ENCODE assay signal across 16 mouse cellular contexts in the genomic region with DNA sequence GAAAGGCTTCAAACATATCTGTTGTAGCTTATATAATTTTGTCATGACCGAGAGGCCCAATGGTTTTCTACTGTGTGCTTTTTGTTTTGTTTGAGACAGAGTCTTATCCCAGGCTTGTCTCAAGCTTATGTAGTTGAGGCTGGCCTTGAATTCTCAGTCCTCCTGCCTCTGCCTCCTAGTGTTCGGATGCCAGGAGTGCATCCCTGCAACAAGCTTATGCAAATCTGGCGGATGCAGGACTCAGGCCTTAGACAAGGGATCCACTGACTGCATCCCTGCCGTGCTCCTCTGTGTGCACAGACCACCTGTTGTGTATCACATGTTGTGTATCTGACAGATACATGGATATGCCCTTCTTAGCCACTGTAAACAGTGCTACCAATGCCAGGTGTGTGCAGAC. TPM values are rescaled to one million over a fixed set of nuclear protein-coding genes. Genes with fewer than 3 reads are reported as not detected.
DNase-seq lines count a peak whose midpoint lies in the region; ATAC-seq and TF ChIP-seq lines count a peak whose summit lies in the region.
"Had no signal": no experiment of that assay in that cellular context is flagged by ENCODE, and none has a peak within 500 bp of the region (broad histone marks: within the 10 kb centered on the region; RNA-seq: fewer than 3 reads in every experiment).

No protein-coding gene starts in this region.

- peak; percentile 54 for TF ChIP-seq CTCF in lung, postnatal 0 days (IDR thresholded peaks at IDR 0.05)

- H3K36me3 ChIP-seq in hindbrain, embryonic 11.5 days (ENCODE audit: control insufficient read depth, insufficient read depth, low read length), result no peaks in the 10 kb centered on the region
- H3K36me3 ChIP-seq in hindbrain, embryonic 14.5 days (replicated peaks; ENCODE audit: control insufficient read depth, insufficient read depth), result peaks cover 33% of the 10 kb centered on the region; the same call in 1 of the 2 replicates
- no peaks in the 10 kb centered on the region for H3K36me3 ChIP-seq in lung, postnatal 0 days (ENCODE audit: insufficient read depth, low read length)
- H3K36me3 ChIP-seq: embryonic facial prominence, embryonic 15.5 days had no signal

- no peak overlapping the region for H3K4me2 ChIP-seq in hindbrain, embryonic 11.5 days (replicated peaks; ENCODE audit: low read depth, low read length)
- no peak overlapping the region for H3K4me2 ChIP-seq in hindbrain, embryonic 14.5 days (replicated peaks)
- no peak overlapping the region for H3K4me2 ChIP-seq in lung, postnatal 0 days (replicated peaks; ENCODE audit: low read depth, low read length)
- H3K4me2 ChIP-seq: embryonic facial prominence, embryonic 15.5 days had no signal

- no peak overlapping the region for H3K9ac ChIP-seq in hindbrain, embryonic 11.5 days (ENCODE audit: low read depth, low read length)
- no peak overlapping the region for H3K9ac ChIP-seq in hindbrain, embryonic 14.5 days
- no peak overlapping the region for H3K9ac ChIP-seq in lung, postnatal 0 days (replicated peaks; ENCODE audit: low read depth)
- H3K9ac ChIP-seq: embryonic facial prominence, embryonic 15.5 days had no signal

- no peak for TF ChIP-seq EP300 in lung, postnatal 0 days (IDR thresholded peaks at IDR 0.05)

- 54% methylated on average over 4 of the region's 4 CpGs for WGBS in hindbrain, embryonic 11.5 days
- WGBS in hindbrain, embryonic 14.5 days, result 58% methylated on average over 4 of the region's 4 CpGs
- 62% methylated on average over 4 of the region's 4 CpGs for WGBS in lung, postnatal 0 days

- H3K27me3 ChIP-seq in hindbrain, embryonic 11.5 days (ENCODE audit: control insufficient read depth, insufficient read depth, low read length), result no peaks in the 10 kb centered on the region
- no peaks in the 10 kb centered on the region for H3K27me3 ChIP-seq in hindbrain, embryonic 14.5 days (ENCODE audit: control insufficient read depth, insufficient read depth, low read length)
- no peaks in the 10 kb centered on the region for H3K27me3 ChIP-seq in lung, postnatal 0 days (replicated peaks; ENCODE audit: insufficient read depth, low read length)
- H3K27me3 ChIP-seq: embryonic facial prominence, embryonic 15.5 days had no signal

- H3K4me3 ChIP-seq in hindbrain, embryonic 11.5 days (ENCODE audit: low read depth, low read length), result no peak overlapping the region
- H3K4me3 ChIP-seq in hindbrain, embryonic 14.5 days (replicated peaks; ENCODE audit: low read length), result no peak overlapping the region
- H3K4me3 ChIP-seq in lung, postnatal 0 days (ENCODE audit: low read depth, low read length), result no peak overlapping the region
- H3K4me3 ChIP-seq: embryonic facial prominence, embryonic 15.5 days had no signal

- ATAC-seq in hindbrain, embryonic 11.5 days (ENCODE audit: low FRiP score), result no peak
- ATAC-seq in hindbrain, embryonic 14.5 days (ENCODE audit: low FRiP score), result no peak
- no peak for ATAC-seq in lung, postnatal 0 days
- ATAC-seq in megakaryocyte-erythroid progenitor cell, adult 5-6 weeks (replicated peaks; ENCODE audit: low FRiP score, low TSS enrichment, poor library complexity, severe bottlenecking), result peak; percentile 45; the same call in 1 of the 2 replicates
- ATAC-seq: activated CD4-positive, CD25-positive, alpha-beta regulatory T cell, adult 4 months; forebrain, embryonic 16.5 days had no signal

- H3K9me3 ChIP-seq in hindbrain, embryonic 11.5 days (ENCODE audit: control insufficient read depth, low read length), result no peaks in the 10 kb centered on the region
- no peaks in the 10 kb centered on the region for H3K9me3 ChIP-seq in hindbrain, embryonic 14.5 days (ENCODE audit: control insufficient read depth, low read length)
- no peaks in the 10 kb centered on the region for H3K9me3 ChIP-seq in lung, postnatal 0 days (ENCODE audit: low read length)
- H3K9me3 ChIP-seq: embryonic facial prominence, embryonic 15.5 days had no signal

- no peak overlapping the region for H3K27ac ChIP-seq in hindbrain, embryonic 11.5 days (ENCODE audit: low read depth, low read length)
- no peak overlapping the region for H3K27ac ChIP-seq in hindbrain, embryonic 14.5 days
- H3K27ac ChIP-seq in lung, postnatal 0 days (ENCODE audit: low read length), result no peak overlapping the region
- H3K27ac ChIP-seq: embryonic facial prominence, embryonic 15.5 days had no signal

- peak; percentile 23 for DNase-seq in hindbrain, embryonic 11.5 days (ENCODE audit: low spot score)
- no peak for DNase-seq in hindbrain, embryonic 14.5 days (ENCODE audit: low spot score)
- DNase-seq in lung, postnatal 0 days (ENCODE audit: low spot score), result no peak
- DNase-seq in lung, postnatal 36 days, result no peak
- DNase-seq in MN1 (ENCODE audit: low spot score), result peak; percentile 21
- no peak for DNase-seq in layer of hippocampus, adult 8-10 months (ENCODE audit: low spot score in 2 of 2)
- DNase-seq: cerebellum, adult 2 months; heart, adult 11 months; heart, postnatal 4 days; kidney, adult 9 months; thymus, postnatal 14 days had no signal

- no peaks in the 10 kb centered on the region for H3K4me1 ChIP-seq in hindbrain, embryonic 11.5 days (replicated peaks; ENCODE audit: control insufficient read depth, insufficient read depth, low read length)
- H3K4me1 ChIP-seq in hindbrain, embryonic 14.5 days (replicated peaks; ENCODE audit: control insufficient read depth, insufficient read depth, low read length), result no peaks in the 10 kb centered on the region
- no peaks in the 10 kb centered on the region for H3K4me1 ChIP-seq in lung, postnatal 0 days (ENCODE audit: insufficient read depth, low read depth, low read length)
- H3K4me1 ChIP-seq: embryonic facial prominence, embryonic 15.5 days had no signal

RNA-seq across cellular contexts. Expression of a gene that starts 26.7 kb away (rescaled TPM):
- polyA plus RNA-seq in hindbrain, embryonic 11.5 days (2014; fragmentation: Nextera tagmentation; extraction: Ambion mirVana), result 0.50 and 0.73 TPM in 2 replicates
- polyA plus RNA-seq in hindbrain, embryonic 14.5 days (2014; fragmentation: Nextera tagmentation; extraction: Ambion mirVana), result 4.1 and 4.2 TPM in 2 replicates
- polyA plus RNA-seq in lung, postnatal 0 days (2015; fragmentation: Nextera tagmentation; extraction: Ambion mirVana), result 0.17 and 0.36 TPM in 2 replicates
- total RNA-seq in megakaryocyte-erythroid progenitor cell, adult 5-6 weeks (2014; fragmentation: Nextera tagmentation), result not detected in 2 replicates
- total RNA-seq in megakaryocyte-erythroid progenitor cell, adult 5-6 weeks (2017), result not detected in 2 replicates
- total RNA-seq in layer of hippocampus, adult 8-10 months (2022), result under 1 TPM; 0.57 to 0.62 (median 0.59) TPM
- total RNA-seq: megakaryocyte, adult 5-6 weeks had no signal
- polyA plus RNA-seq: activated CD4-positive, CD25-positive, alpha-beta regulatory T cell, adult 4 months had no signal

RNA-seq across cellular contexts. Expression of a gene that starts 28.5 kb away (rescaled TPM):
- 41.5 and 42.5 TPM in 2 replicates for polyA plus RNA-seq in hindbrain, embryonic 11.5 days (2014; fragmentation: Nextera tagmentation; extraction: Ambion mirVana)
- 52.9 and 59.7 TPM in 2 replicates for polyA plus RNA-seq in hindbrain, embryonic 14.5 days (2014; fragmentation: Nextera tagmentation; extraction: Ambion mirVana)
- polyA plus RNA-seq in lung, postnatal 0 days (2015; fragmentation: Nextera tagmentation; extraction: Ambion mirVana), result 15.9 and 17.0 TPM in 2 replicates
- total RNA-seq in megakaryocyte-erythroid progenitor cell, adult 5-6 weeks (2014; fragmentation: Nextera tagmentation), result 65.9 and 72.8 TPM in 2 replicates
- 20.7 and 33.7 TPM in 2 replicates for total RNA-seq in megakaryocyte-erythroid progenitor cell, adult 5-6 weeks (2017)
- 10 to 100 TPM; 15.7 to 22.4 (median 20.7) TPM for total RNA-seq in layer of hippocampus, adult 8-10 months (2022)

RNA-seq across cellular contexts. Expression of a gene that starts 38.6 kb away (rescaled TPM):
- 1.2 and 1.7 TPM in 2 replicates for polyA plus RNA-seq in hindbrain, embryonic 11.5 days (2014; fragmentation: Nextera tagmentation; extraction: Ambion mirVana)
- polyA plus RNA-seq in hindbrain, embryonic 14.5 days (2014; fragmentation: Nextera tagmentation; extraction: Ambion mirVana), result 0.99 and 1.6 TPM in 2 replicates
- polyA plus RNA-seq in lung, postnatal 0 days (2015; fragmentation: Nextera tagmentation; extraction: Ambion mirVana), result 0.52 and 0.56 TPM in 2 replicates
- total RNA-seq in megakaryocyte-erythroid progenitor cell, adult 5-6 weeks (2014; fragmentation: Nextera tagmentation), result 2.1 and 2.4 TPM in 2 replicates
- 0.28 and 0.38 TPM in 2 replicates for total RNA-seq in megakaryocyte-erythroid progenitor cell, adult 5-6 weeks (2017)
- under 1 TPM; 0.49 to 0.69 (median 0.66) TPM for total RNA-seq in layer of hippocampus, adult 8-10 months (2022)

RNA-seq across cellular contexts. Expression of a gene that starts 41.2 kb away (rescaled TPM):
- 4.2 and 4.3 TPM in 2 replicates for polyA plus RNA-seq in hindbrain, embryonic 11.5 days (2014; fragmentation: Nextera tagmentation; extraction: Ambion mirVana)
- 4.6 and 4.7 TPM in 2 replicates for polyA plus RNA-seq in hindbrain, embryonic 14.5 days (2014; fragmentation: Nextera tagmentation; extraction: Ambion mirVana)
- 1.9 and 2.3 TPM in 2 replicates for polyA plus RNA-seq in lung, postnatal 0 days (2015; fragmentation: Nextera tagmentation; extraction: Ambion mirVana)
- total RNA-seq in megakaryocyte-erythroid progenitor cell, adult 5-6 weeks (2014; fragmentation: Nextera tagmentation), result 1.4 TPM in 1 of 2 replicates, not detected in the other
- 0.15 TPM in 1 of 2 replicates, not detected in the other for total RNA-seq in megakaryocyte-erythroid progenitor cell, adult 5-6 weeks (2017)
- total RNA-seq in layer of hippocampus, adult 8-10 months (2022), result under 1 TPM in 2 of 4 experiments, not detected in 2; 0.41 to 0.47 TPM
- polyA plus RNA-seq: activated CD4-positive, CD25-positive, alpha-beta regulatory T cell, adult 4 months had no signal

RNA-seq across cellular contexts. Expression of a gene that starts 41.6 kb away (rescaled TPM):
- polyA plus RNA-seq in hindbrain, embryonic 11.5 days (2014; fragmentation: Nextera tagmentation; extraction: Ambion mirVana), result 169 and 174 TPM in 2 replicates
- polyA plus RNA-seq in hindbrain, embryonic 14.5 days (2014; fragmentation: Nextera tagmentation; extraction: Ambion mirVana), result 201 and 213 TPM in 2 replicates
- polyA plus RNA-seq in lung, postnatal 0 days (2015; fragmentation: Nextera tagmentation; extraction: Ambion mirVana), result 165 and 177 TPM in 2 replicates
- total RNA-seq in megakaryocyte-erythroid progenitor cell, adult 5-6 weeks (2014; fragmentation: Nextera tagmentation), result 110 and 122 TPM in 2 replicates
- total RNA-seq in megakaryocyte-erythroid progenitor cell, adult 5-6 weeks (2017), result 91.6 and 99.6 TPM in 2 replicates
- total RNA-seq in layer of hippocampus, adult 8-10 months (2022), result 100 to 1,000 TPM in 3 of 4 experiments, 10 to 100 TPM in 1; 95.2 to 148 (median 127) TPM

Comparison
In these comparisons a context has a peak if more than half of its experiments do, and no peak if none do; other contexts are left out.
1. DNase-seq: peak in hindbrain, embryonic 11.5 days (single experiment) and MN1 (single experiment); none in hindbrain, embryonic 14.5 days (single experiment), lung, postnatal 0 days (single experiment), lung, postnatal 36 days (single experiment) and layer of hippocampus, adult 8-10 months (0 of 2).